ENCODE assay signal across 22 mouse cellular contexts in the genomic region with DNA sequence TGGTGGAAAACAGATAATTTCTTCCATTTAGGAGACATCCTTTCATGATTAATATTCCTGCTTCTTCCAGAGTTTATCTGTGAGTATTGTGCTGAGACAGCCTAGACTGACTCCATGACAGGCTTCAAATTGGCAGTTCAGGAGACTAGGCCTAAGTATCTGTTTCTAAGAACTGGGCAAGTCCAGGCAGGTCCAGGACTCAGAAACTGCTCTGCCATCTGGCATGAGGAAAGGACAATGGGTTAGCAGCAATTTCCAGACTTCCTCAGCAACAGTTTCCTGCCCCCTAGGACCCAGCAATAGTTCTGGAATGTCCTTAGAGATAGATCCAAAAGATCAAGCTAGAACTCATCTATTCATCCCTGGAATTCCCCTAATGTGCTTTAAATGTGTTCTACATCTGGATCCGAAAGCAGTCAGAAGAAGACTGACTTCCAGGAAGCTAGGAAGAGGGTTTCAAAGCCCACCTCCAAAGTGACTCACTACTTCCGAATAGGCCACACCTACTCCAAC.
DNase-seq lines count a peak whose midpoint lies in the region; ATAC-seq and TF ChIP-seq lines count a peak whose summit lies in the region.
"Had no signal": no experiment of that assay in that cellular context is flagged by ENCODE, and none has a peak within 500 bp of the region (broad histone marks: within the 10 kb centered on the region; RNA-seq: fewer than 3 reads in every experiment).

No protein-coding gene starts in this region.

- no peaks in the 10 kb centered on the region for H3K9me3 ChIP-seq in ES-E14 (ENCODE audit: control insufficient read depth, insufficient read depth, low read depth, low read length)
- H3K9me3 ChIP-seq: forebrain, embryonic 10.5 days; heart, embryonic 10.5 days; heart, embryonic 15.5 days; hindbrain, embryonic 12.5 days had no signal

- no peaks in the 10 kb centered on the region for H3K36me3 ChIP-seq in ES-E14 (ENCODE audit: control insufficient read depth, insufficient read depth, low read length, poor library complexity, severe bottlenecking)
- H3K36me3 ChIP-seq: forebrain, embryonic 10.5 days; heart, embryonic 10.5 days; heart, embryonic 15.5 days; hindbrain, embryonic 12.5 days had no signal

- in situ Hi-C loops in ES-E14 (cut with MboI; ENCODE audit: low sequenced_read_pairs in 2 of 2, unreplicated experiment in 2 of 2): no loop called here

- peaks cover 7% of the 10 kb centered on the region in 2 experiments; a peak in 2 of 4 replicates for H3K4me1 ChIP-seq in ES-E14 (ENCODE audit: control insufficient read depth in 2 of 2, insufficient read depth in 2 of 2, low read length in 2 of 2, poor library complexity in 1 of 2)
- H3K4me1 ChIP-seq: heart, embryonic 10.5 days; heart, embryonic 15.5 days; hindbrain, embryonic 12.5 days had no signal

- ATAC-seq in monocyte, adult 5-6 weeks (replicated peaks; ENCODE audit: insufficient number of reproducible peaks, low FRiP score, low TSS enrichment, poor library complexity, severe bottlenecking): no peak
- ATAC-seq: hindbrain, embryonic 16.5 days; inflammation-experienced regulatory T-cells, adult 6 months; intestine, postnatal 0 days; Patski had no signal

- no peak overlapping the region for H3K4me3 ChIP-seq in ES-E14 (ENCODE audit: insufficient read depth in 1 of 2, low read depth in 1 of 2, low read length in 2 of 2, poor library complexity in 1 of 2, severe bottlenecking in 1 of 2)
- H3K4me3 ChIP-seq: forebrain, embryonic 10.5 days; heart, embryonic 10.5 days; heart, embryonic 15.5 days; hindbrain, embryonic 12.5 days had no signal

- H3K9ac ChIP-seq in ES-E14 (ENCODE audit: insufficient read depth, low read depth, low read length, poor library complexity, severe bottlenecking): no peak overlapping the region
- H3K9ac ChIP-seq: heart, embryonic 15.5 days; hindbrain, embryonic 12.5 days had no signal

- H3K27ac ChIP-seq in ES-E14 (ENCODE audit: insufficient read depth, low read depth, low read length, poor library complexity, severe bottlenecking): peak overlapping the region; percentile 87
- H3K27ac ChIP-seq: forebrain, embryonic 10.5 days; heart, embryonic 10.5 days; heart, embryonic 15.5 days; hindbrain, embryonic 12.5 days had no signal

- peak; percentile 7 for DNase-seq in embryo, embryonic 9.5 days (ENCODE audit: extremely low spot score)
- DNase-seq in embryo, embryonic 10 days (ENCODE audit: low spot score): no peak
- peak; percentile 13 for DNase-seq in heart, adult 8-10 months (ENCODE audit: low spot score)
- DNase-seq in heart, postnatal 4 days: no peak
- DNase-seq in ES-E14 (ENCODE audit: low read depth, low spot score): no peak
- DNase-seq in fat pad, adult 2 months (ENCODE audit: extremely low read depth, low read depth, low spot score): peak; percentile 3
- DNase-seq in urinary bladder, postnatal 36 days (ENCODE audit: low spot score in 2 of 2): no peak
- DNase-seq: adrenal gland, adult 8-10 months; adrenal gland, postnatal 36 days; cerebellum, adult 2 months; cerebellum, postnatal 10 days; embryo, embryonic 11 days; kidney, adult 8-10 months had no signal

TF ChIP-seq in ES-E14, 5 proteins besides CTCF, POLR2A, EP300 and RAD21:
- TF ChIP-seq MAFK (IDR thresholded peaks at IDR 0.05; ENCODE audit: insufficient read depth, low read depth, low read length) (no peak), ZNF384 (IDR thresholded peaks at IDR 0.05; ENCODE audit: low read depth, low read length) (no peak), ZC3H11A (IDR thresholded peaks at IDR 0.05; ENCODE audit: borderline replicate concordance, low read depth, low read length) (no peak), CHD2 (IDR thresholded peaks at IDR 0.05; ENCODE audit: low read depth, low read length) (no peak), HCFC1 (IDR thresholded peaks at IDR 0.05; ENCODE audit: borderline replicate concordance, insufficient read depth, low read length) (no peak)

Comparison
In these comparisons a context has a peak if more than half of its experiments do, and no peak if none do; other contexts are left out.
1. DNase-seq: peak in embryo, embryonic 9.5 days (single experiment), heart, adult 8-10 months (single experiment) and fat pad, adult 2 months (single experiment); none in embryo, embryonic 10 days (single experiment), heart, postnatal 4 days (single experiment), ES-E14 (single experiment) and urinary bladder, postnatal 36 days (0 of 2).